Mouse (Mus musculus) kidney, embryonic 15.5 days (tissue): ENCODE results near the gene Mycbp2. TPM values are rescaled to one million over a fixed set of nuclear protein-coding genes. Genes with fewer than 3 reads are reported as not detected.

Experiments
- ATAC-seq: fragments of 200-750 bp; cut with Nextera tagmentation; replicated peaks from 2 replicates; pipeline ENCODE4 v1.8.0; 2017; ENCODE audit warnings: moderate TSS enrichment; ENCODE audit not compliant: low FRiP score
- H3K27ac ChIP-seq: fragments of 300-500 bp; sonication (generic); 2 replicates; pipeline ENCODE4 v1.5.1; 2015; ENCODE audit warnings: mild to moderate bottlenecking, inconsistent platforms
- H3K27me3 ChIP-seq: fragments of 300-500 bp; sonication (generic); 2 replicates; pipeline ENCODE4 v1.6.1; 2015; ENCODE audit warnings: inconsistent platforms
- H3K36me3 ChIP-seq: fragments of 300-500 bp; sonication (generic); 2 replicates; pipeline ENCODE4 v1.6.1; 2015; ENCODE audit warnings: inconsistent platforms
- H3K4me1 ChIP-seq: fragments of 300-500 bp; sonication (generic); 2 replicates; pipeline ENCODE4 v1.6.1; 2015; ENCODE audit warnings: inconsistent platforms
- H3K4me2 ChIP-seq: fragments of 300-500 bp; sonication (generic); 2 replicates; pipeline ENCODE4 v1.6.1; 2015; ENCODE audit warnings: moderate library complexity, mild to moderate bottlenecking, inconsistent platforms
- H3K4me3 ChIP-seq: fragments of 300-500 bp; sonication (generic); replicated peaks from 2 replicates; pipeline ENCODE4 v1.5.1; 2015; ENCODE audit warnings: mild to moderate bottlenecking, inconsistent platforms
- H3K9ac ChIP-seq: fragments of 300-500 bp; sonication (generic); 2 replicates; pipeline ENCODE4 v1.6.1; 2015; ENCODE audit warnings: mild to moderate bottlenecking, inconsistent platforms
- H3K9me3 ChIP-seq: fragments of 300-500 bp; sonication (generic); replicated peaks from 2 replicates; pipeline ENCODE4 v1.6.1; 2016; ENCODE audit warnings: inconsistent platforms
- WGBS: fragments of 180-500 bp; shearing (Covaris S2); methylation state at CpG from one replicate; pipeline ENCODE4 v1.1.7; 2015; ENCODE audit warnings: mixed read lengths; 5-methylcytosine and 5-hydroxymethylcytosine counted together
- polyA plus RNA-seq: library from polyadenylated mRNA; unstranded; fragments of >200 nt; fragmentation: Nextera tagmentation; extraction: Ambion mirVana; gene quantifications from 2 replicates; pipeline ENCODE4 v1.2.1, GENCODE M21; 2015

Gene Mycbp2
- polyA plus RNA-seq, 1 experiment from 2014 or later: 19.0 TPM

DNA sequence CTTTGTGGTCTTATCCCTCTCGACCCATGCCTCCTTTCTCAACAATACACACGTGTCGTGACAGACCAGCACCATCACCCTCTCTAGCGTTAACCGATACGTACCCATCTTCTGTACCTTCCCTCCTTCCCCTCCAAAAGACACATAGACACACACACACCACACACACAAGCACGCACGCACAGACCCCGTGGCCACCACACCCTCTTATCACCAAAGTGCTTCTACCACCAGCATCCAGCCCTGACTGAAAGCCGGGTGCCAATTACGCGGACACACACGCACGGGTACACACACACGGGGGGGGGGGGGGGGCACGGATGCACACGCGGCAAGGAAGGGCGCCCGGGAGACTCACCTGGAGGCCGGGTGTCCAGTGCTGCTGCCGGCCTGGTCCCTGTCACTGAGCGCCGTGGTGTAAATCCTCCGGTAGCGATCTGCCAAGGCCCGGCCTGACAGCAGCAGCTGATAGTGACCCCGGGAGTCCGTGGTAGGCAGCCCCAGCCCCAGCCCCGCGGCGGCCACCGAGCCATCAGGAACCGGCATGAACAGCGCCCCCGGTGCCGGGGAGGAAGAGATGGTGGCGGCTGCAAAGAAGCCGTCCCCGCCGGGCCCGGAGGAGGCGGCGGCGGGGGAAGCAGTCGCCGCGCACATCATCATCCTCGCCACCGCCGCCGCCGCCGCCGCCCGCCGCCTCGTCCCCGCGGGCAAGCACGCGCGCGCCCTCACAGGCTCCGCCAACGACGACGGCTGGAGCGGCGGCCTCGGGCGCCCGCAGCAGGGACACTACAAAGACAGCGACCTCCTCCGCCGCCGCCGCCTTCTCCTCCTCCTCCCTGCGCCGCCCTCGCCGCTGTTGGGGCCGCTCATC is 521 bp downstream of the Mycbp2 start:
- Histone ChIP-seq H3K4me3 (peak overlapping the region; percentile 84), H3K9me3 (no peaks in the 10 kb centered on the region), H3K9ac (peak overlapping the region; percentile 77), H3K4me2 (peak overlapping the region; percentile 79), H3K4me1 (peaks cover 18% of the 10 kb centered on the region), H3K27me3 (no peaks in the 10 kb centered on the region), H3K27ac (peak overlapping the region; percentile 89), H3K36me3 (no peaks in the 10 kb centered on the region)
- WGBS: under 1% methylated on average over 68 of the region's 83 CpGs
- peak; percentile 57 for ATAC-seq

GRCm38 (mm10) chr14:103345486-103345857 is 1.1 kb downstream of the Mycbp2 start:
- peak overlapping the region; percentile 68 for H3K27ac ChIP-seq
- peak overlapping the region; percentile 84 for H3K4me3 ChIP-seq
- no peaks in the 10 kb centered on the region for H3K36me3 ChIP-seq
- no peaks in the 10 kb centered on the region for H3K9me3 ChIP-seq
- no peaks in the 10 kb centered on the region for H3K27me3 ChIP-seq
- H3K4me2 ChIP-seq: peak overlapping the region; percentile 79
- 3% methylated on average over 6 of the region's 6 CpGs for WGBS
- H3K9ac ChIP-seq: peak overlapping the region; percentile 77
- no peak for ATAC-seq
- peaks cover 18% of the 10 kb centered on the region for H3K4me1 ChIP-seq

DNA sequence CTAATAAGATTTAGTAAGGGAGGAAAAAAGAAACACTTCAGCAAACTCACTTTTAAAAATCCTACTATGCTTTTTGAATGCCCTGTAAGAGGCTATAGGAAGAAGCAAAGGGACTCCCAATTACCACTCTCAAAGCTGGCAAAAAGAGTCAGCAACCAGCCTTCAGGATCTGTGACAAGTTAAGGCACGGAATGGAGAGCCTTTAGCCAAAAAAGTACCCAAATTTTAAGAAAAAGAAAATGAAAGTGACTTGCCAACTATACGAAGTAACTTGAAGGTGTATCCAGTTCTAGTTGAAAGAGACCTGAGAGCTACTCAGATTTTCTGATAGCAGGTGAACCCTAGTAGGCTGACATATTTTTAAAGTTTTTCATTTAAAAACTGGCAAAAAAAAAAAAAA is 1.6 kb downstream of the Mycbp2 start:
- Histone ChIP-seq H3K27me3 (no peaks in the 10 kb centered on the region), H3K9ac (peak overlapping the region; percentile 77; the same call in 1 of the 2 replicates), H3K4me1 (peaks cover 16% of the 10 kb centered on the region), H3K27ac (no peak overlapping the region), H3K9me3 (no peaks in the 10 kb centered on the region), H3K4me2 (peak overlapping the region; percentile 79), H3K36me3 (no peaks in the 10 kb centered on the region), H3K4me3 (peak overlapping the region; percentile 84)
- WGBS: 38% methylated on average over 2 of the region's 2 CpGs
- ATAC-seq: no peak

DNA sequence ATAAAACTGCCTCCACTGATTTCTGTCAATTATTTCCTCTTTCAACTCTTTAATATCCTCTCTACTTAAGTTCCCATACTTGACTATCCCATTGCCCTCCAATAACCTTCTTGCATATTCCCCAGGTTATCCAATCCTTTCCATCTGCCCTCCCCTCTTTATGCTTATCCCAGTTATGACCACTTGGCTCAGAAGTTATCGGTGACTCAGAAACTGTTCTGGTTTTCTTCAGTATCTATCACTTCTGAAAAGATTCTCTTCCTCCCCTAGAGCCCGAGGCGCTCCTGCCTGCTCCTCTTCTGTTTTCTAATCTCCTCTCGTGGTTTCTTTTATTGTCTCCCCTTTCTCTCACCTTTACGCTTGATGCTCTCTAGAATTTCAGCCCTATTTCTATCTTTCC is 2.8 kb downstream of the Mycbp2 start:
- H3K4me1 ChIP-seq: peaks cover 14% of the 10 kb centered on the region
- WGBS: 76% methylated on average over 5 of the region's 5 CpGs
- no peak overlapping the region for H3K4me2 ChIP-seq
- H3K27ac ChIP-seq: no peak overlapping the region
- H3K27me3 ChIP-seq: no peaks in the 10 kb centered on the region
- no peak overlapping the region for H3K4me3 ChIP-seq
- H3K9me3 ChIP-seq: no peaks in the 10 kb centered on the region
- H3K36me3 ChIP-seq: no peaks in the 10 kb centered on the region
- no peak overlapping the region for H3K9ac ChIP-seq
- ATAC-seq: no peak

DNA sequence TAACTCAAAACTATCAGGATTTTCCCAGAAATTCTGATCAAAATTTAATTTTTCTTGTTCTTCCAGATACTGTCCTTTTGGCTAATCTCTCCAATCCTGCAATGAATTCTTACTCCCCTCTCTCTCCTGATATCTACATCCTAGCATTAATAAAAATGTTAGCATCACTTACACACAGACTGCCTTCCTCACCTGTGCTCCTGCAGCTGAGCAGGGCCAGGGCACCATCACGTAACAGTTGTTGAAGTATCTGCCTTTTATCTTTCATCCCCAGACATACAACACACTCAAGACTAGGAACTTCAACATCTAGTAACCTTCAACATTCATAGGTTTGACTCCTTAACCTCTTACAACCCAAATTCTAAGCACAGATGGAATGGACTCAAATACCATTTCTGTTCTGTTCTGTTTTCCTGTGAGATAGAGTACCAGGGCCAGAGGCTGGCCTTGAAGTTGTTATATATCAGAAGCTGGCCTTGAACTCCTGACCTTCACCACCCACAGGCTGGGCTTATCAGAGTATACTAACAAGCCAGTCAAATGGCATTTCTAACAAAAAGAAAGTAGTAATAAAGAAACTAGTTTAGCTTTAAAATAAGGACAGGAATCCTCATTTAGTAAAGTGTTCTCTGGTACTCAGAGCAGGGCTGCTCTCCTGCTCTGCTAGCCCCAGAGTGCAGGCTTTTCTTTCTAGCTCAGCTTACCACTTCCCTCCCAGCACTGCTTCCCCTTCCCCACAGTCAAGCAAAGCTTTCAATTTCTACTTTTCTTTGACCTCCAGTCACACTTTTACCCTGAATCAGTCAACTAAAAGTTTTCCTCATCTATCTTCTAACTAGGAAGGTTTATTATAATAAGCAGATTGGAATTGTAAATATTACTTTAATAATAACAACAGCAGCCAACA is 5.0 kb downstream of the Mycbp2 start:
- no peak overlapping the region for H3K27ac ChIP-seq
- no peaks in the 10 kb centered on the region for H3K27me3 ChIP-seq
- H3K36me3 ChIP-seq: no peaks in the 10 kb centered on the region
- H3K4me2 ChIP-seq: no peak overlapping the region
- no peak overlapping the region for H3K9ac ChIP-seq
- H3K4me1 ChIP-seq: peaks cover 10% of the 10 kb centered on the region
- 83% methylated on average over 1 of the region's 1 CpGs for WGBS
- no peak for ATAC-seq
- no peaks in the 10 kb centered on the region for H3K9me3 ChIP-seq
- H3K4me3 ChIP-seq: no peak overlapping the region

DNA sequence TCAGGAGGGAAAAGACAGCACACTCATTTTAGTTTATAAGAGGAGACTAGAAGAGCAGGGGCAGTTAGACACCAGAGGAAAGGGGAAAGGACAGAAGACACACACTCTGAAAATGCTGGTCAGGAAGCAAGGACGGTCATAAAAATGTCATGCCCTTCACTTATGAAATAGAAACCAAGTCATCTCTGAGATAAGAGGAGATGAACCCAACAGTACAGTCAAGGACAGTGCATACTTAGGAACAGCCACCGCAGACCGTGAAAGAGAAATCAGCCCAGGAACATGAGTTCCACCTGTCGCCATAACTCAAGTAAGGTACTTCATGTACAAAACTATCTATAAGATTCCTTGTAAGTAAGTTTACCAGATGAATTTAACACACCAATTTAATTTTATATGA is 33.7 kb downstream of the Mycbp2 start:
- no peak overlapping the region for H3K27ac ChIP-seq
- H3K4me2 ChIP-seq: no peak overlapping the region
- H3K9me3 ChIP-seq: 0 out of 2 replicates have a peak, but pooled peaks cover 2% of the 10 kb centered on the region
- H3K4me1 ChIP-seq: no peaks in the 10 kb centered on the region
- no peak for ATAC-seq
- H3K9ac ChIP-seq: no peak overlapping the region
- H3K27me3 ChIP-seq: no peaks in the 10 kb centered on the region
- WGBS: 94% methylated on average over 4 of the region's 4 CpGs
- H3K4me3 ChIP-seq: no peak overlapping the region
- H3K36me3 ChIP-seq: peaks cover 37% of the 10 kb centered on the region

- Histone ChIP-seq H3K9me3 (no peaks in the 10 kb centered on the region), H3K4me1 (no peaks in the 10 kb centered on the region), H3K9ac (no peak overlapping the region), H3K27me3 (no peaks in the 10 kb centered on the region), H3K27ac (no peak overlapping the region), H3K36me3 (peaks cover 43% of the 10 kb centered on the region), H3K4me3 (no peak overlapping the region), H3K4me2 (no peak overlapping the region)
- 97% methylated on average over 2 of the region's 2 CpGs for WGBS
- no peak for ATAC-seq
Measured at GRCm38 (mm10) chr14:103296227-103296626, 50.4 kb downstream of the Mycbp2 start.

DNA sequence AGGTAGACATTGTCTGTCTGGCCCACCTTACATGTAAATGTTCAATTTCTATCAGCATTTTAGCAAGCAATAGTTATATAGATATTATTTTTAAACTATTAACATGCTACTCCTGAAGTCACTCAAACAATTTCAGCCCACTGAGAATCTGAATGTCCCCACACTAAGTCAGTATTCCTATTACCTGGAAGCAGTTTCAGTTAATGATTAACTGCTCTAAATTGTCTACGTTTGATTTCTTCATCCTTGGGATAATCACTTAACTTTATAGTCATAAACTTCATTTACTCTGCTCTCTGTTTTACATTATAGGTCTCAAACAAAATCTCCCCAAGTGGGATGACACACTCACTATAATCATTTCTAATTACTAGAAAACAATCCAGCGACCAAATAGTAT is 60.0 kb downstream of the Mycbp2 start:
- Histone ChIP-seq H3K9me3 (no peaks in the 10 kb centered on the region), H3K36me3 (peaks cover 38% of the 10 kb centered on the region), H3K27ac (no peak overlapping the region), H3K9ac (no peak overlapping the region), H3K27me3 (no peaks in the 10 kb centered on the region), H3K4me3 (no peak overlapping the region), H3K4me2 (no peak overlapping the region), H3K4me1 (no peaks in the 10 kb centered on the region)
- no peak for ATAC-seq
- 70% methylated on average over 2 of the region's 2 CpGs for WGBS

DNA sequence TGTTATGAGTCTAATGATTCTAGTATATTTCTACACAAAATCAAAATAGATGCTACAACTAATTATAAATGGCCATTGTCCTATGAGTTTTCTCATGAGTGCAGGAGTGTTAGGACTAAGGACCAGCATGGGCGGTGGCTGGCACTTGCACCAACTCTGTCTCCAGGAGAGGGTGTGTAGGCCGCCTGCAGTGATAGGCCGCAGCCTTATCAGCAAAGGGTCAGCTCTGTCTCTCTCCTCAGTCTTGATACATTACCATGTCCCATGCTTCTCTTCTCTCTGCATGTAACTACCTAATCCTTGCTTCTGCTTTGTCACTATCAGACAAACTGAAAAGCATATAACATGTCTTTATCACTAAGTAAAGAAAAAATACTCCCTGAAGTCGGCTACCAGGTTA is 69.9 kb downstream of the Mycbp2 start:
- no peaks in the 10 kb centered on the region for H3K27me3 ChIP-seq
- no peaks in the 10 kb centered on the region for H3K9me3 ChIP-seq
- H3K4me1 ChIP-seq: no peaks in the 10 kb centered on the region
- ATAC-seq: peak; percentile 43; the same call in 1 of the 2 replicates
- no peak overlapping the region for H3K9ac ChIP-seq
- H3K4me2 ChIP-seq: no peak overlapping the region
- H3K4me3 ChIP-seq: no peak overlapping the region
- H3K27ac ChIP-seq: no peak overlapping the region
- 95% methylated on average over 4 of the region's 4 CpGs for WGBS
- H3K36me3 ChIP-seq: peaks cover 17% of the 10 kb centered on the region

GRCm38 (mm10) chr14:103260437-103260836 is 86.2 kb downstream of the Mycbp2 start:
- H3K4me2 ChIP-seq: no peak overlapping the region
- no peak overlapping the region for H3K9ac ChIP-seq
- no peaks in the 10 kb centered on the region for H3K9me3 ChIP-seq
- no peaks in the 10 kb centered on the region for H3K27me3 ChIP-seq
- no peaks in the 10 kb centered on the region for H3K4me1 ChIP-seq
- no peak for ATAC-seq
- H3K36me3 ChIP-seq: peaks cover 39% of the 10 kb centered on the region
- H3K4me3 ChIP-seq: no peak overlapping the region
- no peak overlapping the region for H3K27ac ChIP-seq
- 97% methylated on average over 2 of the region's 2 CpGs for WGBS

GRCm38 (mm10) chr14:103258745-103259144 is 87.9 kb downstream of the Mycbp2 start:
- Histone ChIP-seq H3K4me3 (no peak overlapping the region), H3K27ac (no peak overlapping the region), H3K4me2 (no peak overlapping the region), H3K36me3 (peaks cover 39% of the 10 kb centered on the region), H3K27me3 (no peaks in the 10 kb centered on the region), H3K4me1 (no peaks in the 10 kb centered on the region), H3K9ac (no peak overlapping the region), H3K9me3 (no peaks in the 10 kb centered on the region)
- no peak for ATAC-seq
- WGBS: 87% methylated on average over 2 of the region's 2 CpGs

- H3K36me3 ChIP-seq: peaks cover 43% of the 10 kb centered on the region
- no peak for ATAC-seq
- no peaks in the 10 kb centered on the region for H3K4me1 ChIP-seq
- H3K9ac ChIP-seq: no peak overlapping the region
- H3K4me2 ChIP-seq: no peak overlapping the region
- H3K4me3 ChIP-seq: no peak overlapping the region
- 93% methylated on average over 7 of the region's 7 CpGs for WGBS
- H3K27me3 ChIP-seq: no peaks in the 10 kb centered on the region
- H3K9me3 ChIP-seq: no peaks in the 10 kb centered on the region
- no peak overlapping the region for H3K27ac ChIP-seq
Measured at GRCm38 (mm10) chr14:103256866-103257265, 89.7 kb downstream of the Mycbp2 start.
